Mouse (Mus musculus) hindlimb bud, embryonic 11.5 days (tissue): ENCODE results near the gene Trim56.

Source experiments
- DNase-seq: peaks from one replicate; pipeline ENCODE4 v3.0.0-alpha.2; 2012; ENCODE audit warnings: low read depth, low spot score; ENCODE audit errors: extremely low spot score

Trim56 gene

GRCm38 (mm10) chr5:137109941-137110593, 5.9 kb downstream of the Trim56 start:
- no peak for DNase-seq

- DNase-seq, result no peak
Measured at GRCm38 (mm10) chr5:137108111-137108510, 7.9 kb downstream of the Trim56 start.

- no peak for DNase-seq
Measured at GRCm38 (mm10) chr5:137107670-137108069, 8.3 kb downstream of the Trim56 start.

- DNase-seq, result peak; percentile 86
Measured at GRCm38 (mm10) chr5:137107024-137107423, 9.0 kb downstream of the Trim56 start.

- DNase-seq, result no peak
Measured at GRCm38 (mm10) chr5:137106434-137106833, 9.6 kb downstream of the Trim56 start.

GRCm38 (mm10) chr5:137103969-137104368, 12.0 kb downstream of the Trim56 start:
- no peak for DNase-seq

- no peak for DNase-seq
Measured at GRCm38 (mm10) chr5:137102575-137103522, 13.2 kb downstream of the Trim56 start.

GRCm38 (mm10) chr5:137102078-137102477, 13.9 kb downstream of the Trim56 start:
- DNase-seq, result no peak

- no peak for DNase-seq
Measured at GRCm38 (mm10) chr5:137100660-137101059, 15.3 kb downstream of the Trim56 start.

- no peak for DNase-seq
Measured at GRCm38 (mm10) chr5:137098418-137098817, 17.6 kb downstream of the Trim56 start.

GRCm38 (mm10) chr5:137096037-137096436, 20.0 kb downstream of the Trim56 start:
- no peak for DNase-seq

GRCm38 (mm10) chr5:137095135-137095534, 20.9 kb downstream of the Trim56 start:
- DNase-seq, result no peak

- no peak for DNase-seq
Measured at GRCm38 (mm10) chr5:137093720-137094119, 22.3 kb downstream of the Trim56 start.

GRCm38 (mm10) chr5:137091560-137091959, 24.4 kb downstream of the Trim56 start:
- DNase-seq, result no peak

- no peak for DNase-seq
Measured at GRCm38 (mm10) chr5:137090870-137091269, 25.1 kb downstream of the Trim56 start.

- no peak for DNase-seq
Measured at GRCm38 (mm10) chr5:137087410-137087809, 28.6 kb downstream of the Trim56 start.

- DNase-seq, result no peak
Measured at GRCm38 (mm10) chr5:137085731-137086130, 30.3 kb downstream of the Trim56 start.

- no peak for DNase-seq
Measured at GRCm38 (mm10) chr5:137085021-137085420, 31.0 kb downstream of the Trim56 start.

GRCm38 (mm10) chr5:137083051-137083450, 33.0 kb downstream of the Trim56 start:
- DNase-seq, result no peak

- no peak for DNase-seq
Measured at GRCm38 (mm10) chr5:137079849-137080248, 36.2 kb downstream of the Trim56 start.

- no peak for DNase-seq
Measured at GRCm38 (mm10) chr5:137078616-137079015, 37.4 kb downstream of the Trim56 start.

- DNase-seq, result no peak
Measured at GRCm38 (mm10) chr5:137078041-137078440, 38.0 kb downstream of the Trim56 start.
